Mouse (Mus musculus) layer of hippocampus, adult 2 months (tissue): Measurements from ENCODE around the gene Gpx5. TPM values are rescaled to one million over a fixed set of nuclear protein-coding genes. Genes with fewer than 3 reads are reported as not detected.

ENCODE experiments used
- DNase-seq, 2 experiments: peaks; one replicate each; pipeline ENCODE4 v3.0.0; 2022; ENCODE audit warnings: low spot score in 2 of 2
- H3K27ac ChIP-seq: fragments of 200-600 bp; 2 replicates; pipeline ENCODE4 v1.8.1; 2022
- H3K4me3 ChIP-seq: fragments of 200-600 bp; 2 replicates; pipeline ENCODE4 v1.8.1; 2022; ENCODE audit warnings: mild to moderate bottlenecking
- CTCF ChIP-seq: fragments of 200-600 bp; conservative IDR thresholded peaks from 2 replicates; pipeline ENCODE4 v1.8.1; 2022; ENCODE audit warnings: antibody characterized with exemption, mild to moderate bottlenecking, moderate library complexity
- long read RNA-seq, 2 experiments: library from polyadenylated mRNA; stranded (forward); transcript quantifications; one replicate each; pipeline ENCODE4 v2.0.0; 2021; ENCODE audit warnings: borderline mapping rate in 2 of 2
- total RNA-seq, 2 experiments: library from RNA; stranded (reverse); gene quantifications; 2 replicates each; pipeline ENCODE4 v1.2.3; 2021

Gpx5 gene
- total RNA-seq: not detected
- long read RNA-seq, experiment 1: 0 reads
- long read RNA-seq, experiment 2: 0 reads

DNA sequence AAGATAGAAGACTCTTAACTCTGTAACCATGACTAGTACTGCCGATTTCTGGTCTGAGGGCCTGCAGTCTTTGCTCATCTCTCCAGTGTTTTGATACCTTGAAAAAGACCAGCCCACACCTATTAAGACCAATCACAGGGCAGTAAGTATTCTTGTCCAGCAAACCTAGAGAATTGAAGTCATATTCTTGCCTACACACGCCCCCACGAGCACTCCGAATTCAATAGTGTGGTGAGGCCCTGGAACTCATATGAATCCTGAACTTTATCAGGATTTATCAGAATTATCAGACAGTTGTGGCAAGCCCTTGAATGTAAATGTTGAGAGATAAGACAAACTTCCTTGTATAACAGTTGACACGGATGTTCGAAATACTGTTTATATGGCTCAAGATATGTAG is at the start of gene Gpx5:
Gene Gpx5 (minus strand): TSS at position 101 of the 400 bp plus-strand sequence.
- Histone ChIP-seq H3K4me3 (no peak within 1 kb of the TSS), H3K27ac (no peak within 1 kb of the TSS)
- no peak for TF ChIP-seq CTCF
- DNase-seq: no peak

- no peak for DNase-seq
- peak overlapping the region; percentile 83 for H3K4me3 ChIP-seq
- no peak overlapping the region for H3K27ac ChIP-seq
- TF ChIP-seq CTCF: no peak
These were observed 34.9 kb upstream of the Gpx5 start for GRCm38 (mm10) chr13:21327424-21327823.

DNA sequence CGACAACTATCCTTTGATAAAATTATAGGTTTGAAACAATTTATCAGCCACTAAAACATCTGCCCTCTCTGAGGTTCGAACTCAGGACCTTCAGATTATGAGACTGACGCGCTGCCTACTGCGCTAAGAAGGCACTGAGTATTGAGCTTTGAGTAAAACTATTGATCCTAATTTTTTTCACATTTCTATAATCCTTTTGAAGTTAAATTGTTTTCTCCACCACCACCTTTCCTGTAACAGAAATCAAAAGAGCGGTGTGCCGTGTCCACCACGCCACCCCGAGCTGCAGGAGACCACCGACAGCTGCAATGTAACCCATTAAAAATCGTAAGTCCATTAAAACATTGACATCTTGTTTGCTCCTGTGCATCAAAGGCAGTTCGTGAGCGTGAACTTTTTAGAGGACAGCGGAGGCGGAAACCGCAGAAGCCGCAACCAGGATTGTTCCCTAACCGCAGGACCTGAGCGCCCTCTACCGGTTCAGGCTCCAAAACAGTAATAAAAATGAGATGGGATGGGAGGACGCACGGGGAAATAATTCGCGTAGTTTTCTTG is 34.2 kb upstream of the Gpx5 start:
- peak overlapping the region; percentile 58; the same call in 1 of the 2 replicates for H3K27ac ChIP-seq
- peak overlapping the region; percentile 83 for H3K4me3 ChIP-seq
- peak; percentile 88 for TF ChIP-seq CTCF
- DNase-seq: peak; percentile 78 to 88

GRCm38 (mm10) chr13:21326191-21326590 is 33.7 kb upstream of the Gpx5 start:
- Histone ChIP-seq H3K27ac (no peak overlapping the region), H3K4me3 (peak overlapping the region; percentile 83)
- DNase-seq: peak; percentile 18 to 26

GRCm38 (mm10) chr13:21323405-21323804 is 30.9 kb upstream of the Gpx5 start:
- no peak for DNase-seq
- no peak for TF ChIP-seq CTCF

More at GRCm38 (mm10) chr13:21326191-21326590, 33.7 kb upstream of the Gpx5 start:
- TF ChIP-seq CTCF: peak; percentile 86

GRCm38 (mm10) chr13:21322509-21323375 is 30.2 kb upstream of the Gpx5 start:
- peak overlapping the region; percentile 52 for H3K4me3 ChIP-seq
- H3K27ac ChIP-seq: no peak overlapping the region
- TF ChIP-seq CTCF: no peak
- peak; percentile 77 to 80 for DNase-seq

More at GRCm38 (mm10) chr13:21323405-21323804, 30.9 kb upstream of the Gpx5 start:
- H3K27ac ChIP-seq: no peak overlapping the region
- peak overlapping the region; percentile 52 for H3K4me3 ChIP-seq

GRCm38 (mm10) chr13:21321890-21322494 is 29.5 kb upstream of the Gpx5 start:
- Histone ChIP-seq H3K27ac (no peak overlapping the region), H3K4me3 (peak overlapping the region; percentile 52)
- no peak for DNase-seq
- TF ChIP-seq CTCF: no peak

DNA sequence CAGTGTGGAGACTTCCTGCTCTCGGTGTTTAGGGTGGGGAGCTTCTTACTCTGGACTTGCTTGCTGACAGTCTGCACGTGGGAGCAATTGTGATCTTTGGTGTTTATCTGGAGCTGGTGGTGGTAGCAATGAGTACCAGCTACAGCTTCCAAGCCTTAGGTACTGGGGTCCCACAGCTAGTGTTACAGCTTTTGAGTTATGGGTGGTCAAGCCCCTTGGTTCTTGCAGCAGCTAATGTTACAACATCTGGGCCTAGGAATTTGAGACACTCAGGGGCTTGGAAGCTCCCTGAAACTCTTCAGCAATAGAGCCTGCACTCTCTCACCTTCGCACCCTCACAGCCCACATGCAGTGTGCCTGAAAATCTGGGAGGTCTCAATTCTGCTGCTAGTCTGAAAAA is 27.7 kb upstream of the Gpx5 start:
- Histone ChIP-seq H3K4me3 (no peak overlapping the region), H3K27ac (no peak overlapping the region)
- no peak for TF ChIP-seq CTCF
- DNase-seq: no peak

- no peak overlapping the region for H3K27ac ChIP-seq
- H3K4me3 ChIP-seq: no peak overlapping the region
- no peak for DNase-seq
- TF ChIP-seq CTCF: no peak
These were observed 21.4 kb upstream of the Gpx5 start for GRCm38 (mm10) chr13:21313903-21314302.

DNA sequence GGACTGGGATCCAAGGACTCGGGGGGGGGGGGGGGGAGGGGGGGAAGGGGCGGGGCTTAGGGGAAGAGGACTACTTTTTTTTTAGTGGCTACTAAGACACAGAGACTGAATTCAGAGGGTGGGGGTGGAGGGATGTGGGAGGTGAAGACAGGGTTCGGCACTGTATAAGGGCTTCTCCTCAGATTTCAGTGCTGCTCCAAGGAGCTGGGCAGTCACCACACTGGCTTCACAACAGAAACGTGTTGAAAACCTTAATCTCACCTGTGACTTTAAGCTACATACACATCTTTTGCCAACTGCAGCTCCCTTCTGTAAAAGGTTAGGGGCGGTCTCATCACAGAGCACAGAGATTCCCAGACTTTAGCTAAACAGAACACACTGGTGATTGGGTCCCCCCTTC is 20.3 kb upstream of the Gpx5 start:
- no peak for TF ChIP-seq CTCF
- no peak overlapping the region for H3K4me3 ChIP-seq
- H3K27ac ChIP-seq: no peak overlapping the region
- no peak for DNase-seq

DNA sequence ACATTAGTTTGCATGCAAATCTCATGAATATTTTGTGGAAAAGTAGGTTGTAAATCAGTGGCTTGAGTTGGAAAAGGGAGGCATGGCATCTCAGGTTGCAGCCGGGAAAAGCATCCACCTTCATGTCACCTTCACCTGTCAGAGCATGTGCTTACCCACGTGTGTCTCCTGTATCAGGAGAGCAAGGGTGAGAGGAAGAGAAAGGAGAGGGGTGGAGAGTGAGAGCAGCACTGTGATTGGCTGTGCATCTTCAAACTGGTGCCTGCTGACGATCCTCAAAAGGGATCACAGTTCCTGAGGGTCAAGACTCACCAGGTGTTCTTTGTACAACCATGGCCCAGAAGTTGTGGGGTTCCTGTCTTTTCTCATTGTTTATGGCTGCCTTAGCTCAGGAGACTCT is 19.4 kb upstream of the Gpx5 start, which contains the start of gene Gpx6:
Gene Gpx6 (plus strand): TSS at position 200 of the 400 bp plus-strand sequence.
- no peak for TF ChIP-seq CTCF
- Histone ChIP-seq H3K27ac (no peak within 1 kb of the TSS), H3K4me3 (no peak within 1 kb of the TSS)
- no peak for DNase-seq

- no peak for DNase-seq
- Histone ChIP-seq H3K4me3 (no peak overlapping the region), H3K27ac (no peak overlapping the region)
- no peak for TF ChIP-seq CTCF
These were observed 17.3 kb upstream of the Gpx5 start for GRCm38 (mm10) chr13:21309788-21310187.

- Histone ChIP-seq H3K27ac (no peak overlapping the region), H3K4me3 (no peak overlapping the region)
- no peak for DNase-seq
- no peak for TF ChIP-seq CTCF
These were observed 12.0 kb upstream of the Gpx5 start for GRCm38 (mm10) chr13:21304483-21305066.
